Mouse (Mus musculus) cerebellum, postnatal 4 days (tissue): ENCODE measurements around the gene Clca3a2.
"Not testable (repeated sequence)": the region's sequence is repeated elsewhere in the genome, so short reads cannot be mapped to it uniquely, and the experiment has no call there.

ENCODE experiments used
- DNase-seq, 2 experiments: peaks; one replicate each; pipeline ENCODE4 v3.0.0; 2022; ENCODE audit warnings: low spot score in 2 of 2, mixed read lengths in 1 of 2

Gene Clca3a2

GRCm38 (mm10) chr3:144747706-144748105 lies 71.6 kb downstream of the Clca3a2 start:
- not testable (repeated sequence) for DNase-seq
